Mouse (Mus musculus): ENCODE data around the gene Mterf1b. TPM values are rescaled to one million over a fixed set of nuclear protein-coding genes. Genes with fewer than 3 reads are reported as not detected.
"Not testable (repeated sequence)": the region's sequence is repeated elsewhere in the genome, so short reads cannot be mapped to it uniquely, and the experiment has no call there.

Gene Mterf1b
- polyA plus RNA-seq (2015; fragmentation: Nextera tagmentation; extraction: Ambion mirVana) = 4.9 and 5.6 TPM in 2 replicates

DNA sequence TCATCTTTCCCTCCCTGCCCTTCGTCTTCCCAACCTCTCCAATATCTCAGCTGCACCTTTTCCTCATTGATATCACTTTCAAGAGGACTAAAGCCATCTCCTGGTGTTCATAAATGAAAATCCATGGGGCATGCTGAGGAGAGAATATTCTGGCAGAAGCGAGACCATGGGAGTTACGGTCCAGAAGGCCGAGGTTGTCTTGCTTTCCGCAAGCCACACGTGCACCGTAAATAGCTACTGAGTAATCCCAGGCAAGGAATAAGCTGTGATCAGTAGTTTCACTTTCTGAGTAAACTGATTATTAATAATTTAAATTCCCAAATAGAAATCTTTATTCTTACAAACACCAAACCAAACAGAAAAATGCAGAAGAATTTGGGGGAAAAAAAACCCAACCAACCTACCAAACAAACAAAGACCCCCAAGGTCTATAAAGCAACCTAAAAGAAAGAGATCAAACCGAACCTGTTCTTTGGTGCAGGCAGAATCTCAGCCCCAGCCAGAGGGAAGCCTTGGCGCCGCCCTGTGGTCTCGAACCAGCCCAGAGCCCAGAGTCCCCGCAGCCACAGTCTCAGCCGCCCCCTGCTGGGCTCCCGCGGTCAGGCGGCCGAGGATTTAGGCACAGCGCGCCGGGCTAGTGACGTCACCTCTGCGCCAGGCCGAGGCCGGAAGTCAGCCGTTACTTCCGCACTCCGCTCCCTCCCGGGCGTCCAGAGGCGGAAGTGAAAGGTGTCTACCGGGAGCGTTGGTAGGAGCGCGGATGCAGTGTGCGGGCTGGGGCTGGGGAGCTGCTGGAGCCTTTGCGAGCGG is at the start of gene Mterf1b:
Mterf1b (plus strand) TSS at position 697 of the 810 bp plus-strand sequence.
- peak; percentile 29 for DNase-seq (ENCODE audit: low spot score)

DNA sequence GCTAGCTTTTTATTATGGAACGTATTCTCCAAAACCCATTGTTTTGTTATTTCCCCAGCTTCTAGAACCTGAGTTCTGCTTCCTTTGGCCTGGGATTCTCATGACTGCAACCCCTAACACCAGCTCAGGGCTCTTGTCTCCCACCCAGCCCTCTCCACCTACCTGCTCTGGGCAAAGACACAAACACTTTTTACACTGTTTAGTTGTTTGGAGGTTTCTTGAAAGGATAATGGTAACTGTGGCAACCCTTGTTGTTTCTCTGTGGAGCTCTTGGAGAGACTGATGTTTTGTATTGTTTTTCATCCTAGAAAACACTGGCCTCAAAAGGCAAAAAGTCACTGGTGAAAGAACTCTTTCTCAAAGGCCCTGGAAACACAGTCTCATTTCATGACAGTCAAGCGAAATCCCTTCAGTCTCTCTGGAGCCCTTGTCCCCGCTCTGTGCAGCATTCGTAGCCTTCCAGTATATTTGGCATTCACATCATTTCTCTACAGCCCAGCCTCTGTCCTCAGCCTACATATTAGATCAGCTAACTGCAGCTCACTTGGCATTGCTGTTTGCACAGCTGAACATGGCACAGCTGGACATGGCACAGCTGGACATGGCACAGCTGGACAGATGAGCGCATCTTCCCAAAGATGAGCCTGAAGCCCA is 32.6 kb upstream of the Mterf1b start:
- not testable (repeated sequence) for DNase-seq (ENCODE audit: low spot score)

DNA sequence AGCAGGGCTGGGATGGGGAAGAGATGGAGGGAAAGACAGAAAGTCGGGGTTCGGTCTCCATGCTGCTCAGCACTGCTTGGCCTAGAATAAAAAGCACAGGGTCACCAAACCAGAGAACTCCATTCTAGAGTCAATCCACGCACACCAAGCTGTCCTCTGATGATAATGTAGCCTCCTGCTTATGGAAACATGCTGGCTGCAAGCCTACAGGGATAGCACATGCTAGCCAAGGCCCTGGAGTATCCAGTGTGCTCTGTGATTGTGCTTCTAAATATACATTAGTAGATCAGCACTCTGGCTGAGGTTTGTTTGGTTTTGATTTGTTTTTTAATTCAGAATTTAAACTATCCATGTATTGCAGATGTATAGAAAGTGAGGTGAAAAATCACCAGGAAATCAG is 30.6 kb upstream of the Mterf1b start:
- DNase-seq (ENCODE audit: low spot score) = no peak

DNA sequence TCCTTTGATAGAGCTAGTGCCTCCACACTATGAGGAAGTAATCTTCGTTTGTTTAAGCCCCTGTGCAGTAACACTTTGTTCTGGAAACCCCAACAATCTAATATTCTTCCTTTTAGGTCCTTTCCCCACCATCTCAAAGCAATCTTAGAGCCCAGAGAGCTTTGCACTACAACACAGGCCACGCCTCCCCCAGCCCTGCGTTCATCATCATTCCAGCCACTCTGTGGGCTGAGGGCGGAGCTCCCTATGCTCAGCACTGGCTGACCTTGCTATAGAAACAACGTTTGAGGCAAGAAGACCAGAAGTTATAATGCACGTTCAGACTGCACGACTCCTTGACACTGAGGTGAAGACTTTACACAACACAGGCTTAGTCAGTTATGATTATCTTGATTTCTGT is 29.7 kb upstream of the Mterf1b start:
- DNase-seq (ENCODE audit: low spot score) = no peak

DNA sequence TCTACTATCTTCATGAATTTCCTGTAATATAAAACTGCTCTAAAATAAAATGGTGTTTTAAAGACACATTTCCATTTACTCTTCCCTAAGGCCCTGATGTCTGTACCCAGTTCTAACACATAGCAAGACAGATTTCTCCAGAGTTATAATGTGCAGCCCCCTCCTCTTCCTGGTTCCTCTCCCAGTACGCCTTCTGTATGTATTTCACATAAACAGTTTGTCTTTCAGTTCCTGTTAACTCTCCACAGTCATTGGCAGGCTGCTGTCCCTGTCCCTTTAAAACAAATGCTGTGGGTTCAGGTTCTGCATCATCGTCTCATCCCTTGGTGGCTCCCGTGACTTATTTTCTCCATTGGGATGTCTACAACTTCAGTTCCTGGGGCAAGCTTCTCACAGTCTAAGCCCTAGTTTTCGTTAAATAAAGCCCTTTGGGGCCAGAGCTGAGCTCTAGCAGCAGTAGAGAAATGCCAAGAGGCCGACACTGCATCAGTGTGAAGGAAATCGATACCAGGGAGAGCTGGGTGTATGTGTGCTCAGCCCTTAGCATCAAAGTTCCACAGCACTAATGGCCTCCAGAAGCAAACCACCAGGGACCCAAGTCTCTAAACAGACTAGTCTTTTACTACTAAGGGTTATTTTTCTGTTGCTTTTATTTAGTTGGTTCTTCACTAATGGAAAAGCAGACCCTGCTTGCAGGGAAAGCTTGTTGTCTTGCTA is 24.2 kb upstream of the Mterf1b start:
- not testable (repeated sequence) for DNase-seq (ENCODE audit: low spot score)

DNA sequence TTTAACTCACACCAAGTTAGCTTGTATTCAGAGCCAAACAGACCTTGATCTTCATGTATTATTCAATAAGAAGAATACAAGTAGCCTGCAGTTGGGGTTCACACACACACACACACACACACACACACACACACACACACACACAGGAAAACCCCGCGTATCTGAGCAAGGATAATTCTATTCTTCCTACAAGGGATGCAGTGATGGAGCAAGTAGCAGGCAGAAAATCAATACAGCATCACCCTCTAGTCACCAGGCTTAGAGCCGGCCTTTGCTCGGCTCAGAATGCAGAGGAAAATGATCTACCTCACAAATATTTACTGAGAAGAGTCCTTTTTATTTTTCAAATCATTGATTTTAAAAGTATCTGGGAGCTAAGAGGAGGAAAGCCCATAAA is 23.6 kb upstream of the Mterf1b start:
- DNase-seq (ENCODE audit: low spot score) = not testable (repeated sequence)

DNA sequence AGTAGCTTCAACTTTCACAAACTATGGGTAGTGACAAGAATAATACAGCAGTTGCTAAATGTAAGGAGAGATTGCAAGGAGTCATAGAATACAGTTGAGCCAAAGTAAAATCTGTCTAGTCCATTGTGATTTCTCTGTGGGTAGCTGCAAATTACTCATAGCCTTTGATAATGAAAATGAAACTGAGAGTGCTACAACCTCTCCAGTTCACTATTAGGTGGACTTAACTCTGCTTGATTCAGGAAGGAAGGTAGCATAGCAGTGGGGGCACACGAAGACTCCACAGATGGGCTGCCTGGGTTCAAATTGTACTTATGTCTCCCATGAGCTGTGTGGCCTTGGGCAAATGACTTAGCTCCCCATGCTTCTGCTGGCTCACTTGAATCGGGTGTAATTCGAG is 15.7 kb upstream of the Mterf1b start:
- not testable (repeated sequence) for DNase-seq (ENCODE audit: low spot score)

DNA sequence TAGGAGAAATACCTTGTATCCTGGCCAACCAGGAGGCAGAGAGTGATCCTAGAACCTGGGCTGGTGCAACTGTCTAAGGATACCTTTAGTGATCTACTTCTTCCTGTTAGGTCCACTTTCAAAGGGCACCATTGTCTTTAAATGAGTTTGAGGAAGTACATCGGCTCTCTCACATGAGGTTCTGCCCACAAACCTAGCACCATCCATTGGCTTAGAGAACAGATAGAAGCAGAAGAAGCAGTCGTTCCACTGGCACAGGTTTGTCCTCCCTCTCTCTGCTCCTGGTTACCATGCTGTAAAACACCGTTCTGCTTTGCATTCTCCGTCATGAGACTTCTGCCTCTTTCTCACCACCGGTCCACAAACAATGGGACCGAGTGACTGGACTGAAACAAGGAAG is 12.8 kb upstream of the Mterf1b start:
- no peak for DNase-seq (ENCODE audit: low spot score)

DNA sequence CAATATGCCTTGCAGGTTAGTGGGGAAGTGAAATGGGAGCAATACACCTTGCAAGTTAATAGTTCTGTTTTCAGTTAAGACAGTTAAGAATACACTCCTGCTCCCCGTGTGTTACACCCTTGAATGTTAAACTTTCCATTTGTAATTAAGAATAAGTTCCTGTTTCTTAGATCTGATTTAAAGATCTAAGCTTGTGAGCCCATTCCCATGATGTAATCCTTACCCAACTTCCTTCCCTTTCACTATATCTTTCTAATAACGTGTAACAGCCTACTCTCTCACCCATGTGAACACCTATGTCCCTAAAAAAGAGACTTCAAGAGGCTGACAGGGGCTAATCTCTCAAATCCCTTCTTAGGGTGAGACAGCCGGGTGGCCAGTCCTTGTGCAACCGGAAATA is 5.4 kb upstream of the Mterf1b start:
- no peak for DNase-seq (ENCODE audit: low spot score)

DNA sequence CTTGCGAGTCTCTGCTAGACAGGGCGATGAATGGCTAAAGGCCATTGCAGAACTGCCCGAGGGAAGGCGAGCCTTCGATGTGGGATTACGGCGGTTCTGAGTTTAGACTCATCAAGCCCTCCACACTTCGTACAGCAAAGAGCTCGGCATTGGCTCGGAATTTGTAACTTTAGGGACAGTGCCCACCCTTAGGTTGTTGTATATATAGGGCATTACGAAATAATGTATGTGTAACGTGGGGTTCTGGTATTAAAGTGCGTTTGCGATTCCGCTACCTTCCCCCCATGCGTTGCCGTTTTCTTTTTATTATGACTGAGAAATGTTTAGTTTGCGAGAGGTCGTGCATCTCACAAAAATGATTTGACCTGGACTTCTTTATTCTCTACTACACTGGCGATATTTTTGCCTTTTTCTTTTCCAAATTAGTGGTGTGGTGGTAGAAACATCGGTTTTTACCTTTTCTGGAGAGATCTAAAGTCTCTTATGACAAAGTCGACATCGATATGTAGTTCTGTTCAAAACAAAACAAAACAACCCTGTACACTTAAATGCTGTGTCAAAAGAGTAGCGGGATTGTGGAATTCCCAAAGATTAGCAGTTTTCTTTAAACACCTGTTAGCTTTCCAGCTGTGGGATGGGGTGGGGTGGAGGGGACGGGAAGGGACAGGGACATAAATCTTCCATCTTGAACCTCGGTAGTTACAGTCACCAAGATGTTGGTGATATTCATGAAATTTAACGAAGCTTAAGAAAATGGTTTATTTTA is 497 bp downstream of the Mterf1b start:
- DNase-seq (ENCODE audit: low spot score) = peak; percentile 15

DNA sequence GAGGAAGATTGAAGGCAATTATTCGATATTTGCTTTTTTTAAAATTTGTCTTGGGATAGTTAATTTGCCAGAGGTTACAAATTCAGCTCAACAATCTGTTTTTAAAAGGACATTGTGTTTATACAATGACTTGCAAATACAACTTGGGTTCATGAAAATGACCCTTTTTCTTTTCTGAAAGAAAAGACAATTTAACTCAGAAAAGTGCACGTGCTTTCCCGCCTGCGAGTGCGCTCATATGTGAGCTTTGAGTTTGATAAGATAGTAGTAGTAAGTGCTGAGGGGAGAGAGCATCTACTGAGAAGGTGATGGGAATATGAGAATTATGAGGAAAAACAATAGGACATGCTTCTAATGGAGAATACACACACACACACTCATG is 1.1 kb downstream of the Mterf1b start:
- DNase-seq (ENCODE audit: low spot score) = no peak

DNA sequence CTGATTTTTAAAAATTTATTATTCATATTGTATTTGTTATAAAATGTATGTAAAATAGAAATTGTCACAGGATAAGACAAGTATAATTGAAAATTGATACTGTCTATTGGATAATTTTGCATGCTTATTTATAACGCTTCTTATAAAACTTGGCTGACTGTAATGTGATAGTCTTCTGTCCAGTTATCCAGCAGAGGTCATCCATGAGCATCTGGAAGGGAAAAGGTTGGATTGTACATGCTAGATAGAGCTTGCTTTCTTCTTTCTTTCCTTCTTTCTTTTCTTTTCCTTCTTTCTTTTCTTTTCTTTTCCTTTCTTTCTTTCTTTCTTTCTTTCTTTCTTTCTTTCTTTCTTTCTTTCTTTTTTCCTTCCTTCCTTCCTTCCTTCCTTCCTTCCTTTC is 2.0 kb downstream of the Mterf1b start:
- no peak for DNase-seq (ENCODE audit: low spot score)

DNA sequence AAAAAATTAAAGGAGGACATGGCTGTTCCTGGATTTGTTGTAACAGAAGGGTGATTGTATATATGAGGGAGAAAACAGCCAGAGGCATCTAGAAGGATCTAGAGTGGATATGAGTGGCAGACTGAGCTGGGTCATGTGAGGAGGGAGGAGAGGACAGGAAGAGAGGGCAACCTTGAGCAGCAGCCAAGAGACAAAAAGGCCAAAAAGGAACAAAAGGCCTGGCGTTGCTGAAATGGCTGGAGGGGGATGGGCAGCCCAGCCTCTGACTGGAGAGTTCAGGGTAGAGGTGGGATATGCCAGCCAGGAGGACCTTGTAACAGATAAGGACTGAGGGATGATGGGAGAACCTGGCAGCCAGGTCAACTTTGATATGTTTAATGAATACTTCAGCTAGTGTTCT is 2.9 kb downstream of the Mterf1b start:
- no peak for DNase-seq (ENCODE audit: low spot score)

DNA sequence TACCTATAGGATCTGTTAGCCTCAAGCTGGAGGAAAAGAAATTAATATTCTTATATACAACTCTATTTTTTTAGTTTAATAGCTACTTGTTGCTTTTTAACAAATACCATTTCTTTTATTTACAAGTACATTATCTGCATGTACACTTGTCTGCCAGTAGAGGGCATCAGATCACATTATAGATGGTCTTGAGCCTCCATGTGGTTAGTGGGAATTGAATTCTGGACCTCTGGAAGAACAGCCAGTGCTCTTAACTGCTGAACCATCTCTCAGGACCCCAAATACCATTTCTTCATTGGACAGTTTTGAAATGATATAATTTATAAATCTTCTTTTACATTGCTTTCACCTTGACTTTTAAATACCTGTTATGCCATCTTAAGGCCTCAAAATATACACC is 9.2 kb downstream of the Mterf1b start:
- no peak for DNase-seq (ENCODE audit: low spot score)

DNA sequence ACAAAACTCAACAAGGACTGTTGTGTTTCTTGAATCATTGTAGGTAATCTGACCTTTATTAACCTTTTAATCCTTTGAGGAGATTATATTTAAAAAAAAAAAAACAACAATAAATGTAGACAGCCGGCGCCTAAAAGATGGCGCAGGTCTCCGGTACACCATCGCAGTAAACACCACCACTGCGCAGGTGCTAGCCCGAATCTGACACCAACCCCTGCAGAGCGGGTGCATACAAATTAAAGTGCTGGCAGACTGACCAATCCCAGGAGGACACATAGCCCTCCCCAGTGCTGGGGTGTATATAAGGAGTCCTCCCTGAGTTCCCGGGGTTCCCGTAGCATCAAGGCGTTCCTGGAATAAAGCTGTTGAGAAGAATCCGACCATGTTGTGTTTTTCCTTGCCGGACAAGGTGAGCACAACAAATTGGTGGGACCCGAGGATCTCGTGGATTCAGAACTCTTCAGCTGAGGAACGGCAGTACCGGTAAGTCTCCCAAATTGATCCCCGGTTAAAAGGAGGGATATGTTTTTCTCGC is 10.2 kb downstream of the Mterf1b start:
- DNase-seq (ENCODE audit: low spot score) = not testable (repeated sequence)

DNA sequence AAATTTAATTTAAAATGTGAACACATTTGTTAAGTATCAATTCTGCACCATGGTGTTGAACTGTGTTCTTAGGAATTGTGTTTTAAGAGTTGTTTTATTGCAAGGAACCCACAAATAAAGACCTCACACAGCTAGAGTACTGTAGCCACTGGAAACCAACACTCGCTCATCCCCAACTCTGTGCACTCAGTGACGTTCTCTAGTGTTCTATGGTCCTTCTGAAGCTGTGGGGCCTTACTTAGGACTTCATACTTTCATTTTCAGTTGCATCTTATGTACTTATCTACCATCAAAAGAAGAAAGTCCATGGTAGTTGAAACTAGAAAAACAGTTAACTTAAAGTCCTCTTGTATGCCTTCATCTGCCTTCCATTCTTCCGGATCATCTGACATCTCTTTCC is 17.9 kb downstream of the Mterf1b start:
- not testable (repeated sequence) for DNase-seq (ENCODE audit: low spot score)

DNA sequence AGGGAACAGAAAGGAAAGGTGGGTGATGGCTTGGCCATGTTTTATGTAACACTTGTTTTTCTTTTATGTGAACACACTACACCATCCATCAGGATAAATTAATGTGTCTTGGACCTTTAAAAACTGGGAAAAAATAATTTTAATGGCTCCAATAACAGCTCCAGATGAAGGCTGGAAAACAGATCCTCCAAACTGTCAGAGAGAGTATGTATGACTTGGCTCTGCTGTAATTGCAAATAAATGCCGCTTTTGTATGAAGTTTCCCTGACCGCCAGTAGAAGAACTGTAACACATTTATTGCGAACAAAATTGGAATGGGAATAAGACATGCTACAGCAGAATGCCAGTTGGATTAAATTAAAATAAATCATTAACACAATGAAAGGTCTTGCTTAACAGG is 29.1 kb downstream of the Mterf1b start:
- DNase-seq (ENCODE audit: low spot score) = no peak

DNA sequence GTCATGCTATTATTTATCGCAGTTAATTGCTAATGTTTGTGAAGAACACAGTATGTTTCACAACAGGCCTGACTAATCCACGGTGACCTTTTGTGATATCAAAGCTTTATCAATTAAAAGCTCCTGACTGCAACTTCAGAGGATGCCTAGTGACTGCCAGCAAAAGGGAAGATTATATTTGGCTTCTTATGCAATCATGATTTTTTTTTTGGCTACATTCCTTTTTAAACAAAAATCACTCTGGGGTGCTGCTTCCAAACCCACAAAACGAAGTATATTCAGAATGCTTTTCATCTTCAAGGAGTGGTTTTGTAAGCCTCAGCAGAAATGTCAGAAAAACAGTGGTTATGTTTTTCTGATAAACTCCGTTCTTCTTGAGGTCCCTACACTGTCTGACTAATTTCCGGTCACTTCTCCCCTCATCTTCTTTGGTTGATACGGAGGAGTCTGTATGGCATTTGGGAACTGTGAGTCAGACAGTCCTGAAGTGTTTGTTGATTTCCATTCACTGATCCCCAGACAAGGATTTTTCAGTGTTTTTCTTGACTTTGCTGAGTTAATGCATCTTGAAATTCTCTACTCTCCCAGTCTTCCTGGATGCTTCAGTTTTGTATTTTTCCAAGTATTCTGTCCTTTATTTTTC is 29.9 kb downstream of the Mterf1b start:
- DNase-seq (ENCODE audit: low spot score) = no peak

DNA sequence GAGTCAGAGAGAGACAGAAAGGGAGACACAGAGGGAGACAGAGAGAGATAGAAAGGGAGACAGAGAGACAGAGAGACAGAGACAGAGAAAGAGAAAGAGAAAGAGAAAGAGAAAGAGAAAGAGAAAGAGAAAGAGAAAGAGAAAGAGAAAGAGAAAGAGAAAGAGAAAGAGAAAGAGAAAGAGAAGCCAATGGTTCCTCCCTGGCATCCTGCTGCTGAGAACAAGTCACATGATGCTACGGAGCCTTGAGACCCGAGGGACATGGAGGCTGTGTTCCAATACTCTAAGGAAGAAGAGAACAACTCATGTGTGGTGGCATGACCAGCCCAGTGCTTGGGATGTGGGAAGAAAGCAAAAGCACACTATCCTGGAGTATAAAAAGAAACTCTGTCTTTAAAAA is 40.0 kb downstream of the Mterf1b start:
- DNase-seq (ENCODE audit: low spot score) = no peak

DNA sequence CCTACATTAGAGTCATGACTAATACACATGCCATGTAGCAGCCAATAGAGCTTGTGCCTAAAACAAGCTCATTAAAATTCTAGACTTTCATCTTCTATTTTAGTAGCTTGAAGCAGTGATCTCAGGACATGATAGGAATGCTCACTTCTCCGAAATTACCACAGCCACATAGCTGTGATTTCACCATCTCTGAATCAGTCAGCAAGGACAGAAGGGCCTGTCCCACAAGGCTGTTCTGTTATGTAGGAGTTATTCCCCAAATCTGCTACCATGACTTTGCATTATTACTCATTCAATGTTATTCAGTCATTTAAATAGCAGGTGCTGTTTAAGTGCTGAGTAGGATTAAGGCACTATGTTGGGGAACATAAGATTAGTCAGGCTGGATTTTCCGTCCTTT is 42.3 kb downstream of the Mterf1b start:
- no peak for DNase-seq (ENCODE audit: low spot score)

DNA sequence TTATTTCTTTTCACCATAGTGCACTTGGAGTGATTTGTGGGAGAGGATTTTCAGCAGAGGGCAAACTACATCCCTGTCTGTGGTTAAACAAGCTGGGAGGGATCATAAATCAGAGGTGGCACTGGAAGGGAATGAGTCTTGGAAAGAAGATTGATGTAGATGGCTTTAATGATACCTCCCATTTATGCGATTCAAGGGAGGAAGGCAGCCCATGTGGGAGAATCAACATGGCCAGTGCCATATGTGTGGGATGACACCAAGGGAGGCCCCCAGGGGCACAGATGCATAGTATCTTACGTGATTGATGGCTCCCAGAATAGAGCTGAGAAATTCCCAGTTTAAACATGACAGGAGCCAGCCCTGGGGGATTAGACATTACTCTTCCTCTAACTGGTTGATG is 48.0 kb downstream of the Mterf1b start:
- no peak for DNase-seq (ENCODE audit: low spot score)
